Mouse (Mus musculus) liver (tissue): ENCODE data around the gene Cacnb1.

Experiments
- DNase-seq: peaks from one replicate; pipeline ENCODE4 v3.0.0-alpha.2; 2020; ENCODE audit warnings: mixed read lengths

The Cacnb1 gene

GRCm38 (mm10) chr11:97953939-97954275, 68.9 kb downstream of the Cacnb1 start:
- DNase-seq, result no peak

DNA sequence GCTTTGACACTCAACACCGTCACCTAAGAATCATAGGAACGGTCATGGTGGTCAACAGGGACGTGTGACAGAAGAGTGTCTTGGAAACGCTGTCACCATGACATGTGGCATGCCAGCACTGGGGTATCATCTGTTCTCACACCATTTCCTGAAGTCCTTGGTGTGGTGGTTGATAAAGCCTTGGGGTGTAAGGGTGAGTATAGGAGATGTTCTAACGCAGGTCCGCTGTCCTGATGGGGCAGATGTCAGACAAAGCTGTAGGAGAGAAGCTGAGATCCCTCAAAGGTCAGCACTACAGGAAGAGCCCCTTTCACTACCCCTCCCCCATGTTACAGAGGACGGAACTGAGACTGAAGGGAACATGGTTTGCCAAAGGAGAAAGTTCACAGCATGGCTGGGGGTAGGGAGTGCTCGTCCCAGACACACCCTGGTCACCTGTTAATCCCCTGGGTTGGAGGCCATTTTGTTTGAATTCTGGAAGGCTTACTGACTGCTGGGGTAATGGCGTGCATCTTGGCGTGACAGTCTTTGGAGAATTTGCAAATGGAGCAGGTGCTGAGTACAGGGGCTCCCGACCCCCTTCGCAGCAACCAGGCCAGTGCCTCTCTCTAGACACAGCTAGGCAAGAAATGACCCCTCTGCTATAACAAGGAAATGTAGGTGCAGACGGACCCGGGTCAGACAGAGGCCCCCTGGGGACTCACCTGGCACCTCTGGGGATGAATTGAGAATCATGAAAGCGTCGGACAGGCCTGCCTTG, 69.5 kb downstream of the Cacnb1 start:
- no peak for DNase-seq

GRCm38 (mm10) chr11:97952367-97953006, 70.3 kb downstream of the Cacnb1 start:
- no peak for DNase-seq
